Mouse (Mus musculus) myocyte (in vitro differentiated cells): ENCODE results near the gene Apod.

Source experiments
- CEBPB ChIP-seq: IDR thresholded peaks from 2 replicates; pipeline ENCODE4 v1.6.1; 2011; ENCODE audit warnings: mild to moderate bottlenecking, moderate library complexity; ENCODE audit not compliant: poor library complexity, insufficient read depth, severe bottlenecking
- E2F4 ChIP-seq: IDR thresholded peaks from one replicate; pipeline ENCODE4 v1.6.1; 2011; ENCODE audit warnings: mild to moderate bottlenecking, control low read depth, moderate library complexity; ENCODE audit not compliant: insufficient read depth
- MAX ChIP-seq: IDR thresholded peaks from one replicate; pipeline ENCODE4 v1.6.1; 2011; ENCODE audit warnings: low read depth, mild to moderate bottlenecking, control low read depth
- MYOD1 ChIP-seq, 3 experiments: IDR thresholded peaks; one replicate each; pipeline ENCODE4 v1.6.1; 2011; ENCODE audit warnings: control low read depth in 2 of 3, low read depth in 2 of 3, mild to moderate bottlenecking in 2 of 3, moderate library complexity in 1 of 3; ENCODE audit not compliant: insufficient read length in 2 of 3, control insufficient read depth in 1 of 3
- MYOG ChIP-seq, 3 experiments: IDR thresholded peaks; one replicate each; pipeline ENCODE4 v1.6.1; 2011; ENCODE audit warnings: control low read depth in 2 of 3, low read depth in 2 of 3, mild to moderate bottlenecking in 2 of 3; ENCODE audit not compliant: insufficient read length in 2 of 3, control insufficient read depth in 1 of 3, insufficient read depth in 1 of 3
- POLR2A ChIP-seq: IDR thresholded peaks from one replicate; pipeline ENCODE4 v1.6.1; 2011; ENCODE audit warnings: low read depth, mild to moderate bottlenecking, control low read depth, moderate library complexity; ENCODE audit not compliant: insufficient read length
- POLR2AphosphoS2 ChIP-seq: IDR thresholded peaks from one replicate; pipeline ENCODE4 v1.6.1; 2011; ENCODE audit warnings: low read depth, control low read depth; ENCODE audit not compliant: insufficient read length
- TCF12 ChIP-seq: IDR thresholded peaks from one replicate; pipeline ENCODE4 v1.6.1; 2011; ENCODE audit warnings: mild to moderate bottlenecking, control low read depth; ENCODE audit not compliant: poor library complexity, insufficient read depth, severe bottlenecking
- USF1 ChIP-seq: IDR thresholded peaks from one replicate; pipeline ENCODE4 v1.6.1; 2011; ENCODE audit warnings: low read depth, mild to moderate bottlenecking, control low read depth, moderate library complexity

DNA sequence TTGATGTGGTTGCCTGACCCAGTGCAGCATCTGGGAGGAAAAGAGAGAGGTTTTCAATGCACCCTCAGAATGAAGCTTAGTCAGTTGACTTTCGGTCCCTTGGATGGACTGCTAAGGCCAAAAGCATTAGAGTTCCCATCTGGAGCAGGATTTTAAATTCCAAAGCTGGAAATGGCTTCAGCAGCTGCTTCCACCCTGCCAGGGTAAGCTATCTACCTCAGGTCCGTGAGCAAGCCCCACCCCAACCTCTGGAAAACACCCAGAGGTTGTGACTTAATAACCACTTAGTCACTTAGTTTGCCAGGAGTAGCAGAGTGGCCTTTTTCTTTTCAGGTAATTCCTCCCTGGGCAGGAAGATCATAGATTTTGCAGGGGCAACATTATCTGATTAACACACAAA lies 36.5 kb downstream of the Apod start:
- no peak for TF ChIP-seq POLR2A
- no peak for TF ChIP-seq MYOG (IDR thresholded peaks at IDR 0.05; ENCODE audit: control insufficient read depth in 1 of 3, insufficient read depth in 1 of 3, insufficient read length in 2 of 3, low read depth in 2 of 3)
- no peak for TF ChIP-seq CEBPB
- no peak for TF ChIP-seq E2F4
- TF ChIP-seq MAX: no peak
- TF ChIP-seq TCF12: no peak
- TF ChIP-seq USF1: no peak
- no peak for TF ChIP-seq POLR2AphosphoS2
- no peak for TF ChIP-seq MYOD1 (IDR thresholded peaks at IDR 0.05; ENCODE audit: control insufficient read depth in 1 of 3, insufficient read length in 2 of 3, low read depth in 2 of 3)
